Mouse (Mus musculus) embryo, embryonic 9.5 days (tissue): ENCODE data around the gene 2310022B05Rik.

Experiments used
- DNase-seq: peaks from one replicate; pipeline ENCODE4 v3.0.0-alpha.2; 2017; ENCODE audit errors: extremely low spot score

The 2310022B05Rik gene

GRCm38 (mm10) chr8:124661781-124662180, 1.4 kb downstream of the 2310022B05Rik start:
- DNase-seq = no peak

- DNase-seq = no peak
Measured at GRCm38 (mm10) chr8:124658415-124658814, 4.8 kb downstream of the 2310022B05Rik start.

- DNase-seq = no peak
Measured at GRCm38 (mm10) chr8:124657961-124658360, 5.2 kb downstream of the 2310022B05Rik start.

- DNase-seq = peak; percentile 54
Measured at GRCm38 (mm10) chr8:124653568-124654475, 9.3 kb downstream of the 2310022B05Rik start.

- peak; percentile 8 for DNase-seq
Measured at GRCm38 (mm10) chr8:124652546-124652945, 10.6 kb downstream of the 2310022B05Rik start.

- no peak for DNase-seq
Measured at GRCm38 (mm10) chr8:124651776-124652175, 11.4 kb downstream of the 2310022B05Rik start.

GRCm38 (mm10) chr8:124648311-124648710, 14.9 kb downstream of the 2310022B05Rik start:
- no peak for DNase-seq

GRCm38 (mm10) chr8:124643540-124644339, 19.4 kb downstream of the 2310022B05Rik start:
- no peak for DNase-seq

- DNase-seq = no peak
Measured at GRCm38 (mm10) chr8:124641599-124641998, 21.6 kb downstream of the 2310022B05Rik start.

- no peak for DNase-seq
Measured at GRCm38 (mm10) chr8:124635247-124635502, 28.0 kb downstream of the 2310022B05Rik start.

- DNase-seq = no peak
Measured at GRCm38 (mm10) chr8:124634411-124635246, 28.5 kb downstream of the 2310022B05Rik start.

GRCm38 (mm10) chr8:124633001-124633703, 30.0 kb downstream of the 2310022B05Rik start:
- no peak for DNase-seq

GRCm38 (mm10) chr8:124631966-124632365, 31.2 kb downstream of the 2310022B05Rik start:
- DNase-seq = no peak

- no peak for DNase-seq
Measured at GRCm38 (mm10) chr8:124630891-124631290, 32.3 kb downstream of the 2310022B05Rik start.

- DNase-seq = no peak
Measured at GRCm38 (mm10) chr8:124630489-124630888, 32.7 kb downstream of the 2310022B05Rik start.

- DNase-seq = no peak
Measured at GRCm38 (mm10) chr8:124626251-124626650, 36.9 kb downstream of the 2310022B05Rik start.

GRCm38 (mm10) chr8:124621255-124621654, 41.9 kb downstream of the 2310022B05Rik start:
- DNase-seq = no peak

- DNase-seq = no peak
Measured at GRCm38 (mm10) chr8:124618252-124618651, 44.9 kb downstream of the 2310022B05Rik start.

GRCm38 (mm10) chr8:124617266-124617869, 45.8 kb downstream of the 2310022B05Rik start:
- DNase-seq = peak; percentile 73

- no peak for DNase-seq
Measured at GRCm38 (mm10) chr8:124614325-124614724, 48.8 kb downstream of the 2310022B05Rik start.

- no peak for DNase-seq
Measured at GRCm38 (mm10) chr8:124608972-124609353, 54.2 kb downstream of the 2310022B05Rik start.
